Mouse (Mus musculus) hindbrain, postnatal 0 days (tissue): Measurements from ENCODE around the gene Krt222. TPM values are rescaled to one million over a fixed set of nuclear protein-coding genes. Genes with fewer than 3 reads are reported as not detected.

Source experiments
- ATAC-seq: fragments of 200-750 bp; cut with Nextera tagmentation; 2 replicates; pipeline ENCODE4 v1.8.0; 2017; ENCODE audit warnings: mild to moderate bottlenecking, moderate TSS enrichment, moderate library complexity
- DNase-seq: peaks from one replicate; pipeline ENCODE4 v3.0.0-alpha.2; 2015; ENCODE audit warnings: low spot score
- H3K27ac ChIP-seq: fragments of 300-500 bp; sonication (generic); 2 replicates; pipeline ENCODE4 v1.5.1; 2014; ENCODE audit warnings: mild to moderate bottlenecking
- H3K27me3 ChIP-seq: fragments of 300-500 bp; sonication (generic); 2 replicates; pipeline ENCODE4 v1.6.1; 2014; ENCODE audit warnings: low read length, mixed read lengths; ENCODE audit not compliant: insufficient read depth
- H3K36me3 ChIP-seq: fragments of 300-500 bp; sonication (generic); 2 replicates; pipeline ENCODE4 v1.6.1; 2014; ENCODE audit warnings: low read length, mixed read lengths; ENCODE audit not compliant: insufficient read depth
- H3K4me1 ChIP-seq: fragments of 300-500 bp; sonication (generic); 2 replicates; pipeline ENCODE4 v1.6.1; 2014; ENCODE audit warnings: antibody characterized with exemption, low read length, mixed read lengths; ENCODE audit not compliant: insufficient read depth
- H3K4me2 ChIP-seq: fragments of 300-500 bp; sonication (generic); 2 replicates; pipeline ENCODE4 v1.6.1; 2014; ENCODE audit warnings: low read depth, mild to moderate bottlenecking, low read length, moderate library complexity, mixed read lengths
- H3K4me3 ChIP-seq: fragments of 300-500 bp; sonication (generic); 2 replicates; pipeline ENCODE4 v1.5.1; 2014; ENCODE audit warnings: low read length
- H3K9ac ChIP-seq: fragments of 300-500 bp; sonication (generic); replicated peaks from 2 replicates; pipeline ENCODE4 v1.6.1; 2014; ENCODE audit warnings: mild to moderate bottlenecking, low read length, moderate library complexity, mixed read lengths
- H3K9me3 ChIP-seq: fragments of 300-500 bp; sonication (generic); 2 replicates; pipeline ENCODE4 v1.6.1; 2016; ENCODE audit warnings: low read length, mixed read lengths
- CTCF ChIP-seq: IDR thresholded peaks from 2 replicates; pipeline ENCODE4 v1.5.1; 2016; ENCODE audit warnings: antibody characterized with exemption, control low read depth, low read depth
- WGBS: fragments of 180-500 bp; shearing (Covaris S2); extraction: QIAGEN DNeasy Blood & Tissue Kit; methylation state at CpG from one replicate; pipeline ENCODE4 v1.1.7; 2014; 5-methylcytosine and 5-hydroxymethylcytosine counted together
- polyA plus RNA-seq: library from polyadenylated mRNA; unstranded; fragments of >200 nt; fragmentation: Nextera tagmentation; extraction: Ambion mirVana; gene quantifications from 2 replicates; pipeline ENCODE4 v1.2.1, GENCODE M21; 2015
- total RNA-seq: library from RNA; depleted of rRNA; stranded (reverse); fragments of >200 nt; gene quantifications from 2 replicates; pipeline ENCODE4 v1.2.3, GENCODE M21; 2014; rRNA removed

The Krt222 gene
- total and polyA plus RNA-seq, 2 experiments from 2014 or later, result 10.7 to 12.9 TPM

- Histone ChIP-seq H3K9me3 (no peaks in the 10 kb centered on the region), H3K27ac (no peak overlapping the region), H3K4me2 (no peak overlapping the region), H3K4me3 (no peak overlapping the region), H3K9ac (no peak overlapping the region), H3K27me3 (no peaks in the 10 kb centered on the region), H3K36me3 (peaks cover 53% of the 10 kb centered on the region), H3K4me1 (no peaks in the 10 kb centered on the region)
- TF ChIP-seq CTCF, result no peak
- DNase-seq (no peak), ATAC-seq (no peak)
- WGBS, result 71% methylated on average over 2 of the region's 2 CpGs
Measured at GRCm38 (mm10) chr11:99211964-99212363, 31.9 kb downstream of the Krt222 start.

GRCm38 (mm10) chr11:99208105-99208669 is 35.7 kb downstream of the Krt222 start:
- ATAC-seq (no peak), DNase-seq (peak; percentile 23)
- no peaks in the 10 kb centered on the region for H3K4me1 ChIP-seq
- peaks cover 21% of the 10 kb centered on the region for H3K36me3 ChIP-seq
- no peaks in the 10 kb centered on the region for H3K9me3 ChIP-seq
- 66% methylated on average over 8 of the region's 8 CpGs for WGBS
- H3K27ac ChIP-seq, result no peak overlapping the region
- H3K4me2 ChIP-seq, result no peak overlapping the region
- no peak overlapping the region for H3K4me3 ChIP-seq
- no peak overlapping the region for H3K9ac ChIP-seq
- no peaks in the 10 kb centered on the region for H3K27me3 ChIP-seq
- no peak for TF ChIP-seq CTCF

- no peak overlapping the region for H3K9ac ChIP-seq
- no peak overlapping the region for H3K4me3 ChIP-seq
- WGBS, result 37% methylated on average over 2 of the region's 2 CpGs
- no peak overlapping the region for H3K27ac ChIP-seq
- DNase-seq, result no peak
- H3K4me1 ChIP-seq, result no peaks in the 10 kb centered on the region
- ATAC-seq, result no peak
- H3K36me3 ChIP-seq, result peaks cover 14% of the 10 kb centered on the region
- no peaks in the 10 kb centered on the region for H3K9me3 ChIP-seq
- no peak for TF ChIP-seq CTCF
- H3K4me2 ChIP-seq, result no peak overlapping the region
- no peaks in the 10 kb centered on the region for H3K27me3 ChIP-seq
Measured at GRCm38 (mm10) chr11:99207449-99207848, 36.4 kb downstream of the Krt222 start.

- Histone ChIP-seq H3K4me1 (no peaks in the 10 kb centered on the region), H3K4me3 (no peak overlapping the region), H3K27ac (no peak overlapping the region), H3K9ac (no peak overlapping the region), H3K36me3 (peaks cover 9% of the 10 kb centered on the region; the same call in 1 of the 2 replicates), H3K27me3 (no peaks in the 10 kb centered on the region), H3K9me3 (no peaks in the 10 kb centered on the region), H3K4me2 (no peak overlapping the region)
- peak; percentile 62 for TF ChIP-seq CTCF
- DNase-seq (peak; percentile 62), ATAC-seq (no peak)
- 45% methylated on average over 2 of the region's 2 CpGs for whole genome bisulfite sequencing
Measured at GRCm38 (mm10) chr11:99206954-99207353, 36.9 kb downstream of the Krt222 start.

GRCm38 (mm10) chr11:99189154-99189582 is 54.7 kb downstream of the Krt222 start:
- Histone ChIP-seq H3K4me2 (no peak overlapping the region), H3K4me1 (no peaks in the 10 kb centered on the region), H3K4me3 (no peak overlapping the region), H3K27me3 (no peaks in the 10 kb centered on the region), H3K36me3 (no peaks in the 10 kb centered on the region), H3K27ac (no peak overlapping the region), H3K9ac (no peak overlapping the region), H3K9me3 (no peaks in the 10 kb centered on the region)
- DNase-seq (peak; percentile 74), ATAC-seq (0 out of 2 replicates have a peak, but pooled peaks have one; percentile 4)
- 25% methylated on average over 14 of the region's 14 CpGs for WGBS
- TF ChIP-seq CTCF, result peak; percentile 89

- ATAC-seq (no peak), DNase-seq (no peak)
- H3K27me3 ChIP-seq, result no peaks in the 10 kb centered on the region
- no peak overlapping the region for H3K27ac ChIP-seq
- H3K36me3 ChIP-seq, result no peaks in the 10 kb centered on the region
- 97% methylated on average over 4 of the region's 4 CpGs for WGBS
- H3K4me3 ChIP-seq, result no peak overlapping the region
- H3K4me1 ChIP-seq, result no peaks in the 10 kb centered on the region
- H3K4me2 ChIP-seq, result no peak overlapping the region
- TF ChIP-seq CTCF, result no peak
- H3K9me3 ChIP-seq, result no peaks in the 10 kb centered on the region
- H3K9ac ChIP-seq, result no peak overlapping the region
Measured at GRCm38 (mm10) chr11:99187348-99187747, 56.5 kb downstream of the Krt222 start.

GRCm38 (mm10) chr11:99186836-99187235 is 57.0 kb downstream of the Krt222 start:
- H3K36me3 ChIP-seq, result no peaks in the 10 kb centered on the region
- no peak overlapping the region for H3K4me2 ChIP-seq
- no peaks in the 10 kb centered on the region for H3K9me3 ChIP-seq
- WGBS, result 74% methylated on average over 2 of the region's 2 CpGs
- no peak for TF ChIP-seq CTCF
- DNase-seq (no peak), ATAC-seq (no peak)
- no peaks in the 10 kb centered on the region for H3K27me3 ChIP-seq
- H3K4me3 ChIP-seq, result no peak overlapping the region
- no peak overlapping the region for H3K27ac ChIP-seq
- H3K9ac ChIP-seq, result no peak overlapping the region
- H3K4me1 ChIP-seq, result no peaks in the 10 kb centered on the region

Other genes with a start within 250 kb of the Krt222 start
- gene Top2a, start 219.9 kb downstream of the Krt222 start, total RNA-seq, result 43.8 and 44.4 TPM in 2 replicates
- gene Top2a, start 219.9 kb downstream of the Krt222 start, polyA plus RNA-seq, result 34.2 and 39.1 TPM in 2 replicates
- gene Igfbp4, start 202.8 kb downstream of the Krt222 start, total RNA-seq, result 81.3 and 82.2 TPM in 2 replicates
- 96.3 and 103 TPM in 2 replicates for gene Igfbp4, start 202.8 kb downstream of the Krt222 start, polyA plus RNA-seq
- 1.3 TPM in 1 of 2 replicates, not detected in the other for gene Tns4, start 154.8 kb downstream of the Krt222 start, total RNA-seq
- 0.08 TPM in 1 of 2 replicates, not detected in the other for gene Tns4, start 154.8 kb downstream of the Krt222 start, polyA plus RNA-seq
- 0.40 TPM in 1 of 2 replicates, not detected in the other for gene Ccr7, start 89.0 kb downstream of the Krt222 start, total RNA-seq
- not detected in 2 replicates for gene Ccr7, start 89.0 kb downstream of the Krt222 start, polyA plus RNA-seq
- 60.6 and 66.7 TPM in 2 replicates for gene Smarce1, start 13.1 kb downstream of the Krt222 start, total RNA-seq
- gene Smarce1, start 13.1 kb downstream of the Krt222 start, polyA plus RNA-seq, result 186 and 188 TPM in 2 replicates
- not detected in 2 replicates for gene Krt24, start 41.2 kb upstream of the Krt222 start, total RNA-seq
- gene Krt24, start 41.2 kb upstream of the Krt222 start, polyA plus RNA-seq, result 0.23 and 0.32 TPM in 2 replicates
- gene Krt25, start 78.9 kb upstream of the Krt222 start, total RNA-seq, result 1.3 and 1.4 TPM in 2 replicates
- 1.3 and 1.4 TPM in 2 replicates for gene Krt25, start 78.9 kb upstream of the Krt222 start, polyA plus RNA-seq
- gene Krt26, start 93.9 kb upstream of the Krt222 start, total RNA-seq, result 0.50 and 0.99 TPM in 2 replicates
- 0.50 and 0.79 TPM in 2 replicates for gene Krt26, start 93.9 kb upstream of the Krt222 start, polyA plus RNA-seq
- gene Krt27, start 107.0 kb upstream of the Krt222 start, total RNA-seq, result 0.40 and 0.89 TPM in 2 replicates
- gene Krt27, start 107.0 kb upstream of the Krt222 start, polyA plus RNA-seq, result 0.34 and 0.35 TPM in 2 replicates
- 0.05 and 0.75 TPM in 2 replicates for gene Krt28, start 130.8 kb upstream of the Krt222 start, total RNA-seq
- gene Krt28, start 130.8 kb upstream of the Krt222 start, polyA plus RNA-seq, result 0.58 and 0.67 TPM in 2 replicates
- gene Krt10, start 145.3 kb upstream of the Krt222 start, total RNA-seq, result 1.7 and 1.9 TPM in 2 replicates
- gene Krt10, start 145.3 kb upstream of the Krt222 start, polyA plus RNA-seq, result 40.4 and 45.1 TPM in 2 replicates
- gene Krt12, start 178.2 kb upstream of the Krt222 start, total RNA-seq, result 0.68 TPM in 2 replicates
- 0.50 and 0.53 TPM in 2 replicates for gene Krt12, start 178.2 kb upstream of the Krt222 start, polyA plus RNA-seq
- 0.18 TPM in 1 of 2 replicates, not detected in the other for gene Krt20, start 194.1 kb upstream of the Krt222 start, total RNA-seq
- 0.11 and 0.24 TPM in 2 replicates for gene Krt20, start 194.1 kb upstream of the Krt222 start, polyA plus RNA-seq
- gene Krt23, start 249.1 kb upstream of the Krt222 start, total RNA-seq, result not detected in 2 replicates
- gene Krt23, start 249.1 kb upstream of the Krt222 start, polyA plus RNA-seq, result 0.40 and 0.41 TPM in 2 replicates